Mouse (Mus musculus) liver (tissue): Measurements from ENCODE around the gene Endou.

Source experiments
- DNase-seq: peaks from one replicate; pipeline ENCODE4 v3.0.0-alpha.2; 2020; ENCODE audit warnings: mixed read lengths

Gene Endou

DNA sequence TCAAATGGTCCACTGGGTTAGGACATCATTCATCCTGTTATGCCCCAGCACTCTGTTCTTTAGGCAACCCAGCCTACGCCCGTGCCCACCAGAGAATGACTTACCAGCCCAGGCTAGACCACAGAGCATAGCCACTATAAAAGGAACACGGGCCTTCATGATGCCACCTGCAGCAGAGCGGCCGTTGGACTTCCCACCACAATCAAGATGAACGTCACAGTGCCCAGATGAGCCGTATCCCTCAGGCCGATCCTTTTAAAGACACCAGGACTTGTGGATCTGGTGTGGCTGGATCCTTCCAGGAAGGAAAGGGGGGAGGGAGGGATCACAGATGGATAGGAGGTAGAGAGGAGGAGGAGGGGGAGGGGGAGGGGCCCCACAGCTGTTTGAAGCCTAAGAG lies at the start of gene Endou:
Endou (minus strand) TSS at position 229 of the 400 bp plus-strand sequence.
- no peak for DNase-seq

DNA sequence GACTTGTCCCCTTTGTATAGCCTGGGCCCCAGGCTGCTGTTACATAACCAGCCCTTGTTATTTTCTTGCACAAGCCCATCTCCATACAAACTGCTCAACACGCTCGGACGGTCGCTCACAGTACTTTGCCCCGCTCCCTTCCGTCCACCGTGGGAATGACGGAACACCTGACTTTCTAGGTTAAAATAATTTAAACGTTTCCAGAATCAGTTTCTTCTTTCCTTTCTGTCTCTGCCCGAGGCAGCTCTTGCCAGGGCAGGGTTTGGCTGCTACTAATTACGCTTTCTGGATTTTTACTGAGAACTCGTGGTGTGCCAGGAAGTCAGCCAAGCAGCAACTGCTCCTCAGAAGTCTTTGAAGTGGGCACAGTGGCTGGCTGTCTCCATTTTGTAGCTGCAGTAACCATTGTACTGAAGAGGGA lies 49.5 kb upstream of the Endou start:
- no peak for DNase-seq

DNA sequence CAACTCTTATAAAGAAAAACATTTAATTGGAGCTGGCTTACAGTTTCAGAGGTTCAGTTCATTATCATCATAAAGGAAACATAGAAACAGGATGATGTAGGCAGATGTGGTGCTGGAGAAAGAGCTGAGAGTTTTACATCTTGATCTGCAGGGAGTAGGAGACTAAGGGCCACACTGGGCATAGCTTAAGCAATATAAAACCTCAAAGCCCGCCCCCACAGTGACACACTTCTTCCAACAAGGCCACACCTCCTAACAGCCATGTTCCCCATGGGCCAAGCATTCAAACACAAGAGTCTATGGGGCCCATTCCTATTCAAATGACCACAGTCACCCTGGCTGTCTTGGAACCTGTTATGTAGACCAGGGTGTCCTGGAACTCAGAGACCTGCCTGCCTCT lies 48.4 kb upstream of the Endou start:
- no peak for DNase-seq

DNA sequence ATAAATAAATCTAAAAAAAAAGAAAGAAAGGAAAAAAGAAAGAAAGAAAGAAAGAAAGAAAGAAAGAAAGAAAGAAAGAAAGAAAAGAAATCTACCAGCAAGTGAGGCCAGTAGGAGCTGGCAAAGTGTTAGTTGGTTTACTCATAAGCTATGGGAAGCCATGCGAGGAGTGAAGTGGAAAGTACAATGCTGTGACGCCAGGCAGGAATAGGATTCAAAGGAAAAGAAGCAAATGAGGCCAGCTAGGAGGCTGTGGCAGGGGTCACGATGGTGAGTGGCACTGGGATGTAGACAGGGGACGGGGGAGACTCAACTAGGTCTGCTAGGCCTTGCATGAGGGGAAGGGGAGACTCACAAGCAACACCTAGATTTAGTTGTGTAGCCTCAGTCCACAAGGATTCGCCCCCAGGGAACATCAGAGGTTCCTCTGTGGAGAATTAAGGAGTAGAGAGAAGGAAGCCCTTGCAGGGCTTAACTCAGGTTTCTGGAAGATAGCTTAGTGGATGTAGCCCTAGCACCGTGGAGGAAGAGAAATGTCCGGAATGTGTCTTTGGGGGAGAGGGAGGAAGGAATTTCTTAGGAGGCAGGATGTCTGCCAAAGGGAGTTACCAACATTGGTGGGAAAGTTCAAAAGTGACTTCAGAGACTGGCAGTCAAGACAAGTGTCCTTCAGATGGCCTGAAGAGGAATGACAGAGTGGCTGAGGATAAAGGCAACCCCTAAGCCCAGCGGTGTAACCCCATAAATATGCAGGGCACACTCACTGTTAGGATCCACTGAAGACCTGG lies 47.4 kb upstream of the Endou start, which contains the start of gene Slc48a1:
Slc48a1 (plus strand) TSS at position 210 of the 788 bp plus-strand sequence.
- DNase-seq, result no peak

DNA sequence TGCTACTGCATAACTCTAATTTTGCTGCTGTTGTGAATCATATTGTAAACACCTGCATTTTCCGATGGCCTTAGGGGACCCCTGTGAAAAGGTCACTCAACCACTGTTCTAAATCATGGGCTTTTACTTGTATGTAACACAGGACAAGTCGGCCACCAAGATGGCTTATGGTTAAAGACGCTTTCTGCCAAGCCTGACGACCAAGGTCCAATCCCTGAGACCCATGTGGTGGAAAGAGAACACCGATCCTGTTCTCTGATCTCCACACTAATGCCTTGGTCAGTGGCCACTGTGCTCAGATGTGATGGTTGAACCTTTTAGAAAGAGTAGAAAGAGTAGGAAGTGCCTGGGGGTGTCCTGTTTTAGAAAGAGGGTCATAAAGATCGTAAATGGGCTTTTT lies 45.8 kb upstream of the Endou start:
- DNase-seq, result no peak

DNA sequence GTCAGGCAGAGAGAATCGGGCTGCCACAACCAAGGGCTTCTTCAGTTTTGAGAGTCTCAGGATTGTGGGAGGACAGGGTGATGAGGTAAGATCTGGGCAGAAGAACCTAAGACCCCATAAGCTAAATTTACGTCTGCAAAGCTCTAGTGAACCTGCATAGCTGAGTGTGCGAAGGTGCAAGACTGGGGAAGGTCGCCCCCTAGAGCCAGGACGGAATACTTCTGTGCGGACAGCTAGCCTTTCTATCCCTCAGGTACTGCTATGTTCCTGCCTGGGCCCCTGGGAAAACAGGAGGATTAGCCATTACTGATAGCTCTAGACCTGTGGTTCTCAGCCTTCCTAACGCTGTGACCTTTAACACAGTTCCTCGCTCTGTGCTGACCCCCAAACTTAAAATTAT lies 45.4 kb upstream of the Endou start:
- DNase-seq, result peak; percentile 70

DNA sequence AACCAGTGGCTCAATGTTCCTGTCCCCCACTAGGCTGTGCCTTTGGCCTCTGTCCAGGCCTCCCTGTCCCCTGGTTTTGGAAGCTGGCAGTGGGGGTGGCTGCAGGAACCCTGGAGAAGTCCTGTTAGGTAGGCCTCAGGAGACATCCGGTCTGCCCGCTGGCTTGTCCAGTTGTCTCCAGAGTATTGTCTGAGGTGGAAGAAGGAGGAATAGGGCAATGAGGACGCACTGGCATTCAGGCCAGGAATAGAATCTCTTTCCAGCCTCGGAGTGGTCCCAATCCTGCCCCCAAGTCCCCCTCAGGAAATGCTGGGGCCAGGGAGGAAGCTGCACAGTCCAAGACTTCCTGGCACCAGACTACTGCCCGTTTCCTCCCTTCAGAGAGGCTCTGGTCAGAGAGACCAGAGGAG lies 42.8 kb upstream of the Endou start:
- peak; percentile 18 for DNase-seq

DNA sequence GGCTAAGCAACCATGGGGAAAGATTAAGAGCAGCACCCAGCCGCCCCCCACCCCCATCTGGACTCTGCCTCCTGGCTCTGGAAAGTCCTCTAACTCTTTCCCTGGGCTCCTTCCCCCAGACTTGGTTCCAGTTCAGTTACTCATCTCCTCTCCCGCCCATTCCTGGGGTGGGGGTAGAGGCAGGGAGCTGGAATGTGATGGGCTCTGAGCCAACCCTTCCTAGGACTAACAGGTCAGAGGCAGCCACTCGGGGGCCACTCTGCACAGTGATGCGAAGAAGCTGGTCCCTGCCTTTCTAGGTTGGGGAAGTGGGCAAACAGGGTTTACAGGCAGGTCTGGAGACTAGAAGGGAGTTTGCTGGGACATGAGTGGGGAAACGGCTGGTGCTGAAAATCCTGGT lies 42.0 kb upstream of the Endou start:
- peak; percentile 59 for DNase-seq

DNA sequence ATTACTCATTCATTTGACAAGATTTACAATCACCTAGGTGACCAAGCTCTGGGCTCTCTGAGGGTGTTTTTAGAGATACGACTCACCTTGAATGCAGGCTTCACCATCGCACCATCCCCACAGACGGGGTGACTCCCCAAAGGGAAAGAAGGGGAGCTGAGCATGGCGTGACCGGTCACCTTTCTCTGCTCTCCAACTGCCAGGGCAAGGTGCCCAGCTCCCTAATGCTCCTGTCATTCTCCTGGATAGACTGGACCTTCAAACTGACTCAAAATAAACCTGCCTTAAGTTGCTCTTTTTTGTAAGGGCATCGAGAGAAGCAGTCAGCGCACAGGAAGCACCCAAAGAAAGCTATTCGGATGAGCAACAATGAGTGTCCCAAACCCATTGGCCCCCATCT lies 39.1 kb upstream of the Endou start:
- DNase-seq, result no peak

DNA sequence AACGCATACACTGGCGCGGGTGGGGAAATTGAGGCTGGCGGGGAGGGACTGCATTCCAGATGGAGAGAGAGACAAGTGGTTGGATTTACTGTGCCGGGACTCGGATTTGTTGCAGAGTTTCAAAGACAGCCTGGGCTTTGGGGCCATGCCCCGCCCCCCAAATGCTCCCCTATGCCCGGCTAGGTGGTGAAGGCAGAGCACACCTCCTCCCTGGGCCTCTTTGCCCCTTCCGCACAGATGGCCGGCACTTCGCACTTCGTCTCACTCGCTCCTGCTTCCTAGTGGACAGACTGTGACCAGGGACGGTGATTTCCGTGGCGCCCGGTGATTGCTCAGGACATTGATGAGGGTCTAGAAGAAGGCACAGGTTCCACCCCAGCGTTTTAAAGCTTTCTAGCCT lies 37.1 kb upstream of the Endou start:
- no peak for DNase-seq

DNA sequence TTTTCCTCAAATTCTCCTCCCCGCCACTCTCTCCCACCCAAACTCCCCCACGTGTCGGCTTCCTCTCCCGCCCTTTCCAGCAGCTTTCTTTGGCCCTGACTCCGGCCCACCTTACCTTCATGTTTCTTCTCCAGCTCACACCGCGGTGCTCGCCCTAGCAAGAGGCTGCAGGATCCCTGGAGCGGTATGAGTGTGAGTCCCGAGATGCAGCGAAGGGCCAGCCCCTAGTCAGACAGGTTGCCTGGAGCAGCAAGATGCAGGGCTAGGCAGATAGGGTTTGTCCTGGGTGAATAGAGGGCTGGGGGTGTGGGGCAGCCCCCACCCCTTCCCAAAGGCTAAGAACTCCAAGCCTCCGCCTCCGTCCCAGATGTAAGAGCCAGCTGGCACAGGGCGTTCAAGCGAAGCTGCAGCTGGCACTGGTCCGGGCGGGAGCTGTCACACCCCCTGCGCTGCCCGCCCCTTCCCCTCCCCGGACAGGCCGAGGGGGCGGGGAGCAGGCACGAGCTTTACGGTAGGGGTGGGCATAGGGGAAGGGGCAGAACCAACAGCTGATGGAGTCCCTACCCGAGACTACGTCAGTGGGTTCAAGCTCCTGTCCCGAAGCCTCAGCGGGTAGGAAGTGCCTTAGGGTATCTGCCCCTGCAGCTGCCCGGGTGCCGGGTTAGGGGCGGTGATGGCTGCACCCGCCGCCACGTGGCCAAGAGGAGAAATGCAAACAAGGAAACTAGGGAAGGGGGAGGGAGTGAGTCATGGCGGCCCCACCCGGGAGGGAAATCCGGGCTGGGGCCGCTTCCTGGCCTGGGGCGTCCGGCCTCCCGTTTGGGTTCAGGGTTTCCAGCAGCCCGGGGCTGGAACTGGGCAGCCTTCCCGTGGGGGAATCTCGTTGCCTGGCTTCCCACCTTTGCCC lies 36.4 kb upstream of the Endou start, which contains the start of gene Rapgef3:
Rapgef3 (minus strand) TSS at position 693 of the 907 bp plus-strand sequence.
- DNase-seq, result peak; percentile 73

DNA sequence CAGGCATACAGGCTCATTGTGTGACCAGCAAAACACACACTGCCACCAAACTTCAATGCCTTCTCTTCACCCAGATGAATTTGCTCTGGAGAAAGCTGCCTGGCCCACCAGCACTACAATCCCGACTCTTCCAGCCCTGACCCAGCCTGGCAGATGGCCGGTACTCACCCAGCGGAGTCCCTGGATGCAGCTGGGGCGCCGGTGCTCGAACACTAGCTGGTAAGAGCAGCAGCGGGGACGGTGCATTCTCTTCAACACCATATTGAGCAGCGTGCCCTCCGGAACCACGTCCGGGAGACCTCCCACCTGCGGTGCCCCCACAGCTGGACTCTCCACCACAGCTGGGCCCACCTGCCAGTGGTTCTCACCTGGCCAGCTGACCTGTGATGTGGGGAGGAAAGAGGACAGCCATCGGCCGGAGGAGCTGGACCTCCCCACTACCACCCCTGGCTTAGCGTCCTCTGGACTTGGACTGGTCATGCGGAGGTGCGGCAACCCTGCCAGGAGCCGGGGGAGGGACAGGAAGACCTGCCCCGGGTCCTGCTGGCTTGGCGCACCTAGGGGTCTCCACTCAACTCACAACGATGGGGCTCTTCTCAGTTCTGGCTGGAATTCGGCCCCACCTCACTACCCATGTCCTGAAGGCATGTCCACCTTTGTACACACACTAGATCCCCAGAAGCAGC lies 35.6 kb upstream of the Endou start:
- DNase-seq, result no peak

DNA sequence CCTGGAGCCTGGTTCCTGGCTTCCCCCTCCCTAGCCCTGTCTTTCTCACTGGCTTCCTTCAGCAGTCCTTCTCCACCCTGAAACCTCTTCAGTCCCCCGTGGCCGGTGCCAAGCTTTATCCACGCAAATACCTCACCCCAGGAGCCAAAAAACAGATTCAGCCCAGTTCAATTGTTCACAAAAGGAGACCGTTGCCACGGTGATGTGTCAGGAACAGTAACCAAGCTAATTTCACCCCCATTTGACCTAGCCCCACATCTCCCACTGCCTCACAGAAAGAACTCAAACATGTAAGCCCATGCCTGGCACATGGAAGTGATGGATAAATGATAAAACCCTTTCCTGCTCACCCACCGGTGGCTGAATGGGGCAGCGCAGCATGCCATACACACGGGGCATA lies 35.1 kb upstream of the Endou start:
- DNase-seq, result no peak

DNA sequence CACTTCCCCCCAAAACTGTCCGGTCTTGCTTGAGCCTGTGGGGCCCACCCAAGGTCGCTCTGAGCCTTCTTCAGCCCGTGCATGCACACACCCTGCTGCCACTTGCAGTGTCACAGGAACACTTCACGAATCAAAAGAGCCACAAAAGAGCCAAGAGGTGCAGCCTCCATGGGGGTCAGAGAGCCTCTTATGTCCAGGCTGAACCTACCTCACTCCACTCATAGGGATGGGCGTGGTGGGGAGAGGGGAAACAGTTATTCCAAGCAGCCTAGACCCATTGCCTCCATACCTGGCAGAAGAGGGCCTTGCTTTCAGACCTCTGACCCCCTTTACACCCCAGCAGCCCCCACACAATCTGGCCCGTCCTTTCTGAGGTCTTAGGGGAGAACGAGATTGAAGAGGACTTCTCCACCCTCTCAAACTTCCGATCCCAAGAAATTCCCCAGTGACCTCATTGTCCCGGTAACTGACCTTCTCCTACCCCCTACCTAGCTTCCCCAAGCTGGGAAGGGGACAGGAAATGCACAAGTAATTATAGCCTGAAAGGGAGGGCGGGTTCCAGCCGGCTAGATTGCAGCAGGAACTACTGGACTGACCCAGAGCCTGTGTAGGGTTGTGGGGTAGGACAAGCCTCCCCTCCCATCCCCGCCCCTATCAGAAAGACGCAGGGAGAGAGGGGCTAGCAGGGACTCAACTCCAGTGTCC lies 34.1 kb upstream of the Endou start:
- no peak for DNase-seq

DNA sequence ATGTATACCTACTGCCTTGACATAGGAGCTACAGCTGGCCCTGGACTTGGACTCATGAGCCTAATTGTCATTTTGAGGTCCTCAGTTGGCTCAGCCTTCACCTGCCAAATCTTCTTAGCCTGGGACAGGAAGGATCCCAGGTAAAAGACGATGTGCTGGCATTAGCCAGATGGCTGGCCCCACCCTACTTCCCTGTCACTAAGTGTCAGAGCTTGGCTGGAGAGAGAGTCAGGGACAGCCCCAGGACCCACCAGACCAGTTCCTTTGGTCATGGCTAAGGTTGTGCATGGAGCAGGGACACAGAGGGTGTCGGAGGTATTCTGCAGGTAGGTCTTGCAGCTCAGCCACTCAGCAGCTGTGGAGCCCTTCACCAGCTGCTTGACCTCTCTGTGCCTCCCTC lies 33.4 kb upstream of the Endou start:
- no peak for DNase-seq

DNA sequence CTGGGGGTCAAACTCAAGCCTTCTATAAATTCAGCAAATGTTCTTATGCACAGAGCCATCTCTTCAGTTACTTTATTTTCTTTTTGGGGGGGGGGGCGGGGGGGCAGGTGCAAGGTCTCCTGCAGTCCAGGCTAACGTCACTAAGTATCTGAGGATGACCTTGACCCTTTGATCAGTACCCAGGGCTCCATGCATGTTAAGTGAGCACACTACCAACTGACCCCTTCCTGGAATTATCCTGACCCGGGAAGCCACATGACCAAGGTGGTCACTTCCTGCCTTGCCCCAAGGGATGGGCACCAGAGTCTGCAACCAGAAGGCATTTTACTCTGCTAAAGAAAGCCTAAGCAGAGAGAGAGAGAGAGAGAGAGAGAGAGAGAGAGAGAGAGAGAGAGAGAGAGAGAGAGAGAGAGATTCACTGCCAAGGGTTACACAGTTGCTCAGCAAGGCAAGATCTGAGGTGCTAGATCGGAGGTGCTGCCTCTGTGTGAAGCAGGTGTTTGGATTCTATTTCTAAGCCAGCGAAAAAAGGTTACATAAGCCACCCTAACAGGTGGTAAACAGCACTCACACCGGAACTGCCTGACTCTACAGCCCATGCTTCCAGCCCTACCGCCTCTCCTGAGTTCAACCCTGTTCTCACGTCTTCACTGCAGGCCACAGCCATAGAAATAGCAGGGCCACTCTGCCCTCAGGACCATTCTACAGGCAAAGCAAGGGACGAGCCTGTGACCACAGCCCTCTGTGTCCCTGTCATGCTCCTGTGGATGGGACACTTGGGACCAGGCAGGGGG lies 32.3 kb upstream of the Endou start:
- DNase-seq, result no peak

DNA sequence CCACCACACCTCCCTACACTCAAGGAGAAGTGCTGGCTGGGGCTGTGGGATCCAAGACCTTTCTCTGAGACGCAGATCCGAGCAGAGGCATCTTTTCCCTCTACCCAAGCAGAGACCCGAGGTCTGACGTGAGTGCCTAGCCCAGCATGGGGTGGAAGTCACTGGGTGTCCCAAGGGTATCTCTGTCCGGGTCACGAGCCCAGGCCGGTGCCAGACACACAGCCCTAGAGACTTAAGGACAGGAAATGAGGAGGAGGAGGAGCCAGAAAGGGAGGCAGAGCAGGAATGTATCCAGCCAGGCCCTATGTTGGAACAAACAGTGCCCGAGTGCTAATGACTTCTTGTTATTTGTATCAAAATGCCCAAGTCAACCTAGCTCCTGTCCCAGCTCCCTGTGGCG lies 31.6 kb upstream of the Endou start:
- DNase-seq, result no peak

DNA sequence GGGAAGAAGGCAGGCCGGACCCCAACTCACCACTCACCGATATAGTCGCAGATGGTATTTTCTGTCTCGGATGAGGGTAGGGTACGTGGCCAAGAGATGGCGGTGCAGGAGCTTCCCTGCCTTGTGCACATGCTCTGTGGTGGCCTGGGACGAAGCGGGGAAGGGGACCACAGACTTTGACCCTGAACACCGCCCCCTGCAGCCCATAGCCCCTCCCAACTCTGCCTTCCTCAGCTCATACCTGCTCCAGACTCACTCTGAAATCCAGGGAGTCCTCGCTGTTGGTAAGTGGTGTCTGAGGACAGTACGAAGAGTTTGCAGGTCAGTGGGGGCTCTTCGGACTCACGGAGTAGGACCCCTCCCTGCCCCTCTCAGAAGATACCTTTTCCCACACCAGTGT lies 30.3 kb upstream of the Endou start:
- no peak for DNase-seq

DNA sequence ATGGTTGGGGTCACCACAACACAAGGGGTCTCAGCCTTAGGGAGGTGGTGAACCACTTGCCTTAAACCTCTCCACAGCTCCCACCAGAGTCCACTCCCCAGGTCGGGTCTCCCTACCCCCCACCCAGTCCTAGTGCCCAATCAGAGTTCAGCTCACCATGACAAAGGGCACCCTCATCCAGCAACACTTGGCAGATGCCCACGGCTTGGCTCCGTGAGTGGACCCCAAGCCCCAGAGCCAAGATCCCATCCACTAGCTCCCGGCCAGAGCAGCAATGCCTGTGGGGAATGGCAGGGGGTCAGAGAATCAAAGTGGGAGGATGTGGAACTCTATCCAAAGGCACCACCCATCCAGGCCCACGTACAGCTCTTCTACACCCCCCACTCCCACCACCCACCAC lies 29.8 kb upstream of the Endou start:
- DNase-seq, result no peak

DNA sequence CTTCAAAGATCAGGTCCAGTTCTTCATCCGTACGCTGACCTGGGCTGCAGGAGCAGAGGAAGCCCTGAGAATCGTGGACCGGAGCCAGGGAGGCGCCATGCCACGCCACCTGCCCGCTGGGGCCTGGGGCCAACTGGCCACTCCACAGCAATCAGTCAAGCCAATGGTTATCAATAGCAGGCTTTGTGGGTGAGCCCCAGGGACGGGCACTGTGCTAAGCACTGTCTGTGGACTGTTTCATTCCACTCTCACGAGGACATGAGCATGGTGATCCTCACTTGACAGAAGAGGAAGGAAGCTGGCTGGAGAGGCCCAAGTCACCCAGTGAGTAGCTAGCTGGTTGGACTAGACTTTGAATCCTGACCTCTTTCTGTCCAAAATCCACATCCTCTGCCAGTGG lies 28.9 kb upstream of the Endou start:
- DNase-seq, result no peak

DNA sequence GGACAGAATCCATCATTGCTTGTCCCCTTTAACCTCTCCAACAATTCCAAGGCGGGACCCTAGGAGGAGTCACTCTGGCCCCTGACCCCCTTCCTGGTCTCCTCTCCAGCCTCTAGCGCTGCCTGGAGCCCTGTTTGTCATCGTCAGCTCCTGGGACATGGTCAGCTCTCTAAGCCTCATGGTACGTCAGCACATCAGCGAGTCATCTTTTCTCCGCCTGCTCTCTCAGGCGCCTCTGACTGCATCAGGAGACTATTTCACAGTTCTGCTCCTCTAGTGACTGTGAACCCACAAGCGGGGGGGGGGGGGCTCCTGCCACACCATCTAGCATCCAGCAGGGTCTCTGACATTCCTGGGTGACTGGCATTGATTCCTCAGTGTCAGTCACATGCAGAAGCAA lies 24.2 kb upstream of the Endou start:
- DNase-seq, result no peak

DNA sequence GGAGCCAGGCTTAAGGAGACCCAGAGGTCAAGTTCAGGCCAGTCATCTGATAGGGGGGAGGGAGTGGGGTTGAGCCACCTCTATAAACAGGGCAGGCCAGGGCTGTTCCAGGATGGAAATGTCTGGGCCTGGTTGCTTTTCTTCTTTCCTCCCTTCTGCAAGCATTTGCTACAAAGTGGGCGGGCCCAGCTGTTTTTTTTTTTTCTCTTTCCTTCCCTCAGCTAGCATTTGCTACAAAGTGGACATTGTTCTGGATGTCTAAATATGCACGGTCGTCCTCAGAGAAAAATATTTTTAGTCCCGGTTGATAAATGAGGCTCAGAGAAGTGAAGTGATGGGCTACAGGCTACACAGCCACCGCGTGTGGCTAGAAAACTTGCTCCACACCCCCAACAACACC lies 23.3 kb upstream of the Endou start:
- DNase-seq, result no peak
